Mouse (Mus musculus): ENCODE measurements around the gene Kcnab2. TPM values are rescaled to one million over a fixed set of nuclear protein-coding genes. Genes with fewer than 3 reads are reported as not detected.

Gene Kcnab2
- 134 TPM for polyA plus RNA-seq (2017; shearing (Covaris generic))

GRCm38 (mm10) chr4:152477466-152478223, at the start of gene Kcnab2:
Gene Kcnab2 (minus strand): TSS chr4:152477871.

GRCm38 (mm10) chr4:152476427-152477023, 1.1 kb downstream of the Kcnab2 start, which contains the start of gene Nphp4:
Gene Nphp4 (plus strand): TSS chr4:152476706.

Other genes starting within 250 kb of the Kcnab2 start
- not detected for gene Gpr153, start 203.6 kb downstream of the Kcnab2 start, polyA plus RNA-seq (2017; shearing (Covaris generic))
- gene Hes3, start 186.2 kb downstream of the Kcnab2 start, polyA plus RNA-seq (2017; shearing (Covaris generic)): not detected
- 5.0 TPM for gene Icmt, start 180.6 kb downstream of the Kcnab2 start, polyA plus RNA-seq (2017; shearing (Covaris generic))
- gene Rnf207, start 158.9 kb downstream of the Kcnab2 start, polyA plus RNA-seq (2017; shearing (Covaris generic)): 0.59 TPM
- 589 TPM for gene Rpl22, start 152.1 kb downstream of the Kcnab2 start, polyA plus RNA-seq (2017; shearing (Covaris generic))
- 0.07 TPM for gene Chd5, start 139.2 kb downstream of the Kcnab2 start, polyA plus RNA-seq (2017; shearing (Covaris generic))
- gene Nphp4, start 1.2 kb downstream of the Kcnab2 start, polyA plus RNA-seq (2017; shearing (Covaris generic)): 0.87 TPM